Mouse (Mus musculus) midbrain, embryonic 16.5 days (tissue): Measurements from ENCODE around the gene Grap. TPM values are rescaled to one million over a fixed set of nuclear protein-coding genes. Genes with fewer than 3 reads are reported as not detected.

Experiments
- ATAC-seq: fragments of 200-750 bp; cut with Nextera tagmentation; 2 replicates; pipeline ENCODE4 v1.8.0; 2017; ENCODE audit warnings: moderate TSS enrichment
- H3K27ac ChIP-seq: fragments of 300-500 bp; sonication (generic); 2 replicates; pipeline ENCODE4 v1.5.1; 2014; ENCODE audit warnings: mild to moderate bottlenecking, low read length, mixed read lengths
- H3K27me3 ChIP-seq: fragments of 300-500 bp; sonication (generic); 2 replicates; pipeline ENCODE4 v1.6.1; 2014; ENCODE audit warnings: low read depth, low read length, mixed read lengths; ENCODE audit not compliant: control insufficient read depth, insufficient read depth
- H3K36me3 ChIP-seq: fragments of 300-500 bp; sonication (generic); 2 replicates; pipeline ENCODE4 v1.6.1; 2014; ENCODE audit warnings: mild to moderate bottlenecking, low read length, moderate library complexity, mixed read lengths; ENCODE audit not compliant: control insufficient read depth, insufficient read depth
- H3K4me1 ChIP-seq: fragments of 300-500 bp; sonication (generic); 2 replicates; pipeline ENCODE4 v1.6.1; 2014; ENCODE audit warnings: mild to moderate bottlenecking, low read length, mixed read lengths; ENCODE audit not compliant: control insufficient read depth, insufficient read depth
- H3K4me2 ChIP-seq: fragments of 300-500 bp; sonication (generic); 2 replicates; pipeline ENCODE4 v1.6.1; 2014; ENCODE audit warnings: mild to moderate bottlenecking, low read length, mixed read lengths
- H3K4me3 ChIP-seq: fragments of 300-500 bp; sonication (generic); 2 replicates; pipeline ENCODE4 v1.5.1; 2014; ENCODE audit warnings: low read depth, mild to moderate bottlenecking, low read length, moderate library complexity, mixed read lengths
- H3K9ac ChIP-seq: fragments of 300-500 bp; sonication (generic); 2 replicates; pipeline ENCODE4 v1.6.1; 2014; ENCODE audit warnings: low read depth, low read length, mixed read lengths
- H3K9me3 ChIP-seq: fragments of 300-500 bp; sonication (generic); replicated peaks from 2 replicates; pipeline ENCODE4 v1.6.1; 2014; ENCODE audit warnings: mild to moderate bottlenecking, low read length, mixed read lengths; ENCODE audit not compliant: control insufficient read depth, poor library complexity, severe bottlenecking
- WGBS: fragments of 180-500 bp; shearing (Covaris S2); extraction: QIAGEN DNeasy Blood & Tissue Kit; methylation state at CpG from one replicate; pipeline ENCODE4 v1.1.7; 2014; 5-methylcytosine and 5-hydroxymethylcytosine counted together
- polyA plus RNA-seq: library from polyadenylated mRNA; unstranded; fragments of >200 nt; fragmentation: Nextera tagmentation; extraction: Ambion mirVana; gene quantifications from 2 replicates; pipeline ENCODE4 v1.2.1, GENCODE M21; 2015

Gene Grap
- polyA plus RNA-seq, 1 experiment from 2014 or later: 10.7 TPM

DNA sequence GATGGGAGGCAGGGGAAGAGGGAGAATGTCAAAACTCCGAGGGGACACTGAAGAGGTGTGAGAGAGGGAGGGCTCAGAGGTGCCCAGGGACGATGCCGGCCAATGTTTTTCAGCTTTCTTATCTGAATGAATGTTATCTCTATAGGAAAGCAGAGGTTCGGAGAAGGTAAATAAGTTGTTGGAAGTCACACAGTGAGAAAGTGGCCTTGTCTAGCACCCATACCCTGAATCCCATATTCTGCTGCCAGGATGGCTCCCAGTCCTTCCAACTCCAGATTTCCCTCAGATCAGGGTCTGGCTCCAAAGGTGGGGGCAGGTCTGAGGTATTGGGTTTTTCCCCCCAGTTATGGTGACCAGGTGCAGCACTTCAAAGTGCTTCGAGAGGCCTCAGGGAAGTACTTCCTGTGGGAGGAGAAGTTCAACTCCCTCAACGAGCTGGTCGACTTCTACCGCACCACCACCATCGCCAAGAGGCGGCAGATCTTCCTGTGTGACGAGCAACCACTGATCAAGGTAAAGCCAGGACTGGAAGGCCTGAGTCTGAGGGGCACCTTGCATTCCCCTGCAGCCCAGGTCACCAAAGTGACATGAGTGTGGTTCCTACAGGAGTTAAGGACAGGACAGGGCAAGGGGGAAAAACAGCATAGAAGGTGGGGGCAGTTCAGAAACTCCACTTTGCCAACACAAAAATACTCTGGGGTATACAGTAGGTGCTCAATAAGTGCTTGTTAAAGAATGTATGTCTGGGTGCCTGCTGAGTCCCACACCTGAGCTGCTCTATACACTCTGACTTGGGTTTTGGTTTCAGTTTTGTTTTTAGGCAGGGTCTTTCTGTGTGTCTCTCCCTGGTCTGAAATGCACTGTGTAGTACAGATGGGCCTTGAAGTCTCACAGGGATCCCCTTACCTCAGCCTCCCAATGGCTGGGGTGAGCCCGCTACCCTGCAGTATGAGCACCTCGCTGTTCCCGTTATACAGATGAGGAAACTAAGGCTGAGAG, 16.7 kb downstream of the Grap start:
- ATAC-seq: no peak
- Histone ChIP-seq H3K4me3 (no peak overlapping the region), H3K36me3 (no peaks in the 10 kb centered on the region), H3K9ac (no peak overlapping the region), H3K27ac (no peak overlapping the region), H3K4me1 (peaks cover 2% of the 10 kb centered on the region; the same call in 1 of the 2 replicates), H3K27me3 (no peaks in the 10 kb centered on the region), H3K9me3 (no peaks in the 10 kb centered on the region), H3K4me2 (no peak overlapping the region)
- WGBS: 87% methylated on average over 14 of the region's 14 CpGs

DNA sequence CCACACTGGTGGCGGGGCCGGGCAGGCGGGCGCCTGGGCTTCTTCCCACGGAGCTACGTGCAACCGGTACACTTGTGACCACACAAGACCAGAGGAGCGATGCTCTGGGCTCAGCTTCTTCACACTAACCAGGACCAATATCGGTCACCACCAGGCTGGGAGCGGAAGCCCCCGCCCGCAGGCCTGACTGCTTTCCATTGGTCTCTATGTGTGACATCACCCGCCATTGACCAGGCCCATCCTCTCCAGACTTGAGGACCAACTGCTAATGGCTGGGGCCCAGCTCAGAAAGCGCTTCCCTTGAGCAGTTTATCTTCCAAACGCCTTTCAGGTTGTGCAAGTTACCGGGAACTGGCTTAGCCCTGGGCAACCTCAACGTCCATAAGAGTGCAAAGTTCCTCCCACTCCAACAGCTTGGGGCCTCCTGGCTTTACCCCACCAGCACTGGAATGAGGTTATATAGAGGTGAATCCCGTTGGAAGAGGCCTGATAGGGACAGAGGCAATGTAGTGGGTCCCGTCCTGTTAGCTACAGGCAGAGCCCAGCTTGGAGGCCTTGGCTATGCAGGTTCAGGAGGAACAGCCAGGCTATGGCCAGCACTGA, 18.8 kb downstream of the Grap start:
- Histone ChIP-seq H3K9me3 (no peaks in the 10 kb centered on the region), H3K9ac (no peak overlapping the region), H3K4me2 (no peak overlapping the region), H3K4me1 (peaks cover 4% of the 10 kb centered on the region; the same call in 1 of the 2 replicates), H3K27ac (no peak overlapping the region), H3K27me3 (no peaks in the 10 kb centered on the region), H3K36me3 (no peaks in the 10 kb centered on the region), H3K4me3 (no peak overlapping the region)
- 64% methylated on average over 19 of the region's 19 CpGs for WGBS
- no peak for ATAC-seq

DNA sequence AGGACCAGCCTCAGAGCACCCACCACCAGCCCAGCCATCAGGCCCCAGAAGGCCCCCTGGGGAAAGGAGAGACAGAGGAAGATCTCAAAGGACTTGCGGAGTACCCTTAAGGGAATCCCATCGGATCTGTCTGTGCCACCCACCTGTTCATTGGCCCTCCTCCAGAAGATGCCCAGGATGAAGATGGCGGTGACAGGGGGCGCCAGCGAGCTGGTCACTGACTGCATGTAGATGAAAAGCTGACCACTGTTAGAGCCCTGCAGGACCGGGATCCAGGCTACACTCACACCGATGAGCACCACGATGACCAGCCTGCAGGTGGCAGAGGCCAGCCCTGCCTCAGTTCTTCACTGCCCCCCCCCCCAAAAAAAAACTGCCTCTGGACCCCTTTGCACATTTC, 20.6 kb downstream of the Grap start:
- Histone ChIP-seq H3K9me3 (no peaks in the 10 kb centered on the region), H3K4me1 (peaks cover 4% of the 10 kb centered on the region; the same call in 1 of the 2 replicates), H3K9ac (no peak overlapping the region), H3K4me3 (no peak overlapping the region), H3K27me3 (no peaks in the 10 kb centered on the region), H3K27ac (no peak overlapping the region), H3K4me2 (no peak overlapping the region), H3K36me3 (no peaks in the 10 kb centered on the region)
- no peak for ATAC-seq
- WGBS: 37% methylated on average over 8 of the region's 8 CpGs

DNA sequence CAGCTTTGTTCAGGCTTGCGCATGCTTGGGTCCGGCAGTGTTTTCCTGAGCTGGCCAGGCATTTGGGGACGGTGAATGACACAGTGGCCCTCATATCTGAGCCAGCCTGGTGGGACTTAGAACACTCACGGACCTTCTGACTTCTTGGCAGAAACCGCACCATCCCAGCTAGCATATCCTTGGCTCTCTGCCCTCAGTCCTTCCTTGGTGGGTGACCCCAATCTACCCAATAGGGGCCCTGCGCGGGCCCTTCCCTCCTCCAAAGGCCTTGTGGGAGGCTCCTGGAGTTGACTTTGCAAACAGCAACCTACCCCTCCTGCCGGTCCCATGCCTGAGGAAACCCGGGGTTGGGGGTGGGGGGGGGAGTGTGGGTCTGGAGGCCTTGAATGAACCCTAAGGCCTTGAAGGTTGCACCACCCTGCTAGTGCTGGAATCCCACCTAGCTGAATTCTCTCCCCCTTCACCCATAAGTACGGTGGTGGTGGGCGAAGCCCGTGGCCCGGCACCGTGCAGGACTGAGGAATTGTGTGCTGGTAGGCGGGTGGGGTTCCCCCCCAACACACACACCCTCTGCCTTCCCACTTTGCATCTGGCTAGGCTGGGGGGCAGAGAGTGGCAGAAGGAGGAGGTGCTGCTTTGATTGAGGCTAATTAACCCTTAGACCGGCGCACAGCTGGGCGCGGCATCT, 21.2 kb downstream of the Grap start:
- 24% methylated on average over 19 of the region's 19 CpGs for WGBS
- Histone ChIP-seq H3K4me2 (peak overlapping the region; percentile 22; the same call in 1 of the 2 replicates), H3K36me3 (no peaks in the 10 kb centered on the region), H3K27me3 (no peaks in the 10 kb centered on the region), H3K27ac (no peak overlapping the region), H3K4me3 (no peak overlapping the region), H3K9ac (peak overlapping the region; percentile 27; the same call in 1 of the 2 replicates), H3K9me3 (no peaks in the 10 kb centered on the region), H3K4me1 (peaks cover 4% of the 10 kb centered on the region; the same call in 1 of the 2 replicates)
- ATAC-seq: 0 out of 2 replicates have a peak, but pooled peaks have one; percentile 48

DNA sequence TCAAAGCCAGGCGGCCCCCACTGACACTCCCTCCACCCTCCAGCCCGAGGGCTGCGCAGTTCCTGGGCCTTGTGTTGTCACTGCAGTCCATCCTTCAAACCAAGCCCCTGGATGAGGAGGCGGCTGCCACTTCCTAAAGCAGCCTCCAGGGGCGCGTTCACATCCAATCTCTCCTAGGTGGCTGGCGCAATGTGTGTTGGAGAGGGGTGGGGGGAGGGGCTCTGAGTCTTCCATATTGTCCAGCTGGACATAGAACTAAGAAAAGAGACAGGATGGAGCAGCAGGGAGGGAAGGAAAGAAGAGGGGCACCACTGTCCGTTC, 21.7 kb downstream of the Grap start:
- WGBS: 4% methylated on average over 8 of the region's 8 CpGs
- H3K4me1 ChIP-seq: peaks cover 4% of the 10 kb centered on the region; the same call in 1 of the 2 replicates
- no peaks in the 10 kb centered on the region for H3K27me3 ChIP-seq
- H3K4me3 ChIP-seq: no peak overlapping the region
- peak overlapping the region; percentile 22; the same call in 1 of the 2 replicates for H3K4me2 ChIP-seq
- H3K27ac ChIP-seq: no peak overlapping the region
- H3K36me3 ChIP-seq: no peaks in the 10 kb centered on the region
- H3K9ac ChIP-seq: peak overlapping the region; percentile 27; the same call in 1 of the 2 replicates
- ATAC-seq: peak; percentile 56; the same call in 1 of the 2 replicates
- H3K9me3 ChIP-seq: no peaks in the 10 kb centered on the region

DNA sequence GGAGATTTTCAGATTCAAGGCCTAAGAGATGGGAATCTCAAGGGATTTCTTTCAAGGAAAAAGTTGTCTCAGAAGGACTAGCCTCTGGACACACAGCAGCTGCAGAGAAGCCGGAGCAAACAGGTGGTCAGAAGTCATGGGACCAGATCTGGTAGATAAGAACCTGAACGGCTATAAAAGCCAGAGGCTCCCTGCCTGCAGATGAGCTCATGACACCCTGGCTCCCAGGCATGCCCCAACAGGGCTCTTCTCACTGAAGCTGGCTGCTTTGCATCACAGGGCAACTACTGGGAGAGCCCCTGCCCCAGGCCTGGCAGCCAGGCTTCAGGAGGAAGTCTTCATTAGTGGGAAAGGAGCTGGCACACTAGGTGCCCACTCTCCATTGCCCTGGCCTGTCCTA, 22.3 kb downstream of the Grap start:
- no peak for ATAC-seq
- Histone ChIP-seq H3K4me3 (no peak overlapping the region), H3K4me2 (no peak overlapping the region), H3K9me3 (no peaks in the 10 kb centered on the region), H3K9ac (no peak overlapping the region), H3K27ac (no peak overlapping the region), H3K4me1 (peaks cover 4% of the 10 kb centered on the region; the same call in 1 of the 2 replicates), H3K36me3 (no peaks in the 10 kb centered on the region), H3K27me3 (no peaks in the 10 kb centered on the region)
- WGBS: 64% methylated on average over 2 of the region's 2 CpGs

DNA sequence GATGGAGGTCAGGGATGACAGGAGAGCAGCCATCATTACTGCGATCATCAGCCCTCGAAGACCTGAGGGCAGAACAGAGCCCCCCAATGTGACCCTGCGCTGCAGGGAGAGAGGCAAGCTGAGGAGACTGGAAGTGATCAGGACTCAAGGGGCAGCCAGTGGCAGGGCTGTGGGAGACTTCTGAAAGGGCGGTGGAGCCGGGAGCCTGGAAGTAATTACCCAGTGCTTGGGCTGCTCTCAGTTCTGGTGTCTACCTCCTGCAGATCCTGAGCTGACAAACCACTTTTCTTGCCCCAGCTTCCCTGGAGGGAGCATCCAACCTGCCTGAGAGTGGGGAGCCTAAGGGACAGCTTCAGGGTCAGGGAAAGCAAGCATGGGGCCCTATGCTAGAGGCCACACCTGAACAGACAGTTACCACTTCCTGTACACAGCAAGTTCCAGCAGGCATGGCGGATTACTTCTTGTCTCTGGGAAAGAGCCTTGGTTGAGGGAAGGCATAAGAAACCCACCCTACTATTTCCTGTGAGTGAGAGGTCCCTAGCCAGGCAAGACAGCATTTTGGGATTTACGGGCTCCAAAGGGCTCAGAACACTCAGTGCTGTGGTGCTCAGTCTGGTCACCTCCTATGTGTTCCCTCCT, 23.3 kb downstream of the Grap start:
- Histone ChIP-seq H3K36me3 (no peaks in the 10 kb centered on the region), H3K9ac (no peak overlapping the region), H3K4me1 (peaks cover 4% of the 10 kb centered on the region; the same call in 1 of the 2 replicates), H3K4me3 (no peak overlapping the region), H3K4me2 (no peak overlapping the region), H3K9me3 (no peaks in the 10 kb centered on the region), H3K27ac (no peak overlapping the region), H3K27me3 (no peaks in the 10 kb centered on the region)
- no peak for ATAC-seq
- WGBS: 78% methylated on average over 7 of the region's 7 CpGs

DNA sequence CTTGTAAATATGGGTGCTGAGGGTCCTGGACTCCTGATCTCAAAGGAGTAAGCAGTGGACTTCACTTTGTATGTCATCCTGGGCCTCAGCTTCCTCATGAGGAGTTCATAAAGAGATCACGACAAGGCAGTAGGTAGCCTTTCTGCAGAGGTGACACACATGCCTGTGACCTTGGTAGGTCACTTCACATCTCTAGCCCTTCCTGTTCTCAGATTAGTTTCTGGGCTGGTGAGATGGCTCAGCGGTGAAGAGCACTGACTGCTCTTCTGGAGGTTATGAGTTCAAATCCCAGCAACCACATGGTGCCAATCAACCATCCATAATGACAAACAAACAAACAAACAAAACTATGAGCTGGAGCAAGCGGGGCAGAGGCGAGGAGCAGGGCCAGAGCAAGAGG, 24.6 kb downstream of the Grap start:
- Histone ChIP-seq H3K9me3 (no peaks in the 10 kb centered on the region), H3K9ac (no peak overlapping the region), H3K4me3 (no peak overlapping the region), H3K27me3 (peaks cover 1% of the 10 kb centered on the region; the same call in 1 of the 2 replicates), H3K4me2 (no peak overlapping the region), H3K36me3 (no peaks in the 10 kb centered on the region), H3K4me1 (peaks cover 4% of the 10 kb centered on the region; the same call in 1 of the 2 replicates), H3K27ac (no peak overlapping the region)
- WGBS: 90% methylated on average over 4 of the region's 4 CpGs
- no peak for ATAC-seq
